Mouse (Mus musculus): Measurements from ENCODE around the gene Med12l. TPM values are rescaled to one million over a fixed set of nuclear protein-coding genes. Genes with fewer than 3 reads are reported as not detected.
A peak's percentile ranks its signal among the peaks of the same experiment; 100 is the strongest.

The Med12l gene
- polyA plus RNA-seq, 1 experiment from 2014 or later, result 5.1 TPM

DNA sequence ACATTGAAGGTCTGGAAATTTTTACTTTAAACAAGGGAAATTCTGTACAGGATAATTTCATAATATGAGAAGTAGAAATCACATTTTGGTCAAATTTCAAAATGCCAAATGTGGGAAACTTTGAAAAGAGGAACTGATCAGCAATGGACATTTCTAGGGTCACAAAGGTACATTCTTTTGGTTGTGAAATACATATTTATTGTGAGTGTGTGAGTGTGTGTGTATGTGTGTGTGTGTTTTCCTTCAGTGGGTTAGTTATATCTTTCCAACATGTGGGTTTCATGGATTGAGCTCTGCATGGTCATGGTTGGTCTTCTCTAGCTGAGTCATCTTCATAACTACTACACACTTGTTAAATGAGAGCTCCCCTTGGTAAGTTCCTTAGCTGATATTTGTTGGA is 206.8 kb downstream of the Med12l start:
- Histone ChIP-seq H3K27ac (ENCODE audit: poor library complexity, severe bottlenecking) (no peak overlapping the region), H3K4me1 (replicated peaks) (no peaks in the 10 kb centered on the region; the same call in 1 of the 2 replicates)
- no peak for ATAC-seq (ENCODE audit: insufficient number of reproducible peaks, low FRiP score)

DNA sequence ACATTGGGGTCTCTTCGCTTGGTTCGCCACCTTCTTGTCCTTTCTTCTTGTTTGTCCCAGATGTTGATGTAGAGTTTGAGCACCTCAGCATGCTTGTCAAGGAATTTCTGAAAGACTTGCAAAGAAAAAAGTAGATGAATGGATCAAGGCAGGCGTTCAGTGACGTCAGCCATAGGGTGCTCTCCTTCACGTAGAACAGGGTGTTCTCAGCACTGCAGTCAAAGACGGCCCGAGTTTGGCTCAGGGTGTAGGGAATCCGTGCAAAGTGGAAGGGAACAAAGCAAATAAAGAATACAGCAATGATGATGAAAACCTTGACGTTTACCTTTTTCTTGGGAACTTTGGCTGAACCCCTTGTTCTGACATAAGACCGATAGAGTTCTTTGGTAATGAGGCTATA is 211.6 kb downstream of the Med12l start:
- Histone ChIP-seq H3K4me1 (replicated peaks) (no peaks in the 10 kb centered on the region), H3K4me2 (no peak overlapping the region), H3K9me3 (replicated peaks) (no peaks in the 10 kb centered on the region), H3K27me3 (replicated peaks) (no peaks in the 10 kb centered on the region), H3K27ac (ENCODE audit: poor library complexity, severe bottlenecking) (no peak overlapping the region), H3K9ac (no peak overlapping the region), H3K36me3 (no peaks in the 10 kb centered on the region), H3K4me3 (no peak overlapping the region)
- no peak for ATAC-seq (ENCODE audit: insufficient number of reproducible peaks, low FRiP score)
- 85% methylated on average over 10 of the region's 10 CpGs for WGBS

More for the DNA sequence above, 206.8 kb downstream of the Med12l start:
- H3K4me2 ChIP-seq, result no peak overlapping the region
- no peak overlapping the region for H3K9ac ChIP-seq
- H3K27me3 ChIP-seq (replicated peaks), result no peaks in the 10 kb centered on the region
- no peak overlapping the region for H3K4me3 ChIP-seq
- H3K9me3 ChIP-seq (replicated peaks), result no peaks in the 10 kb centered on the region
- H3K36me3 ChIP-seq, result no peaks in the 10 kb centered on the region

DNA sequence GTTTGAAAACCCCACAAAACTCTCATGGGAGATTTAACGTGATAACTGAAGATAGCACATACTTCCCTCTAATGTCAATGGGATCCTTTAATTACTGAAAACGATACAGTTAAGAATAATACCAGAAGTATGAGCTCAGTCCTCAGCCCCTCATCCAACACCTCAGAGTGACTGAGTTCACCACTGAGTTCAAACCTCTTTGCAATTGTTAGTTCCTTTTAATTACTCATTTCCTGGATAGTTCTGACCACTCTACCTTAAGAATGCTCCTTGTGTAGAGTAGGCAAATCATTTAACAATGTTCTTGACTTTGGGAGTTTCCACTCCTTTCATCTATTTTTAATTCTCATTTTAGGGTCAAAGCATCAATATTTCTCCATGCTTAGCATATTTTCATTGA is 213.7 kb downstream of the Med12l start:
- Histone ChIP-seq H3K9me3 (replicated peaks) (no peaks in the 10 kb centered on the region), H3K36me3 (no peaks in the 10 kb centered on the region), H3K27ac (ENCODE audit: poor library complexity, severe bottlenecking) (no peak overlapping the region), H3K4me1 (replicated peaks) (no peaks in the 10 kb centered on the region), H3K4me2 (no peak overlapping the region), H3K27me3 (replicated peaks) (no peaks in the 10 kb centered on the region), H3K4me3 (no peak overlapping the region), H3K9ac (no peak overlapping the region)
- 82% methylated on average over 2 of the region's 2 CpGs for WGBS
- no peak for ATAC-seq (ENCODE audit: insufficient number of reproducible peaks, low FRiP score)

DNA sequence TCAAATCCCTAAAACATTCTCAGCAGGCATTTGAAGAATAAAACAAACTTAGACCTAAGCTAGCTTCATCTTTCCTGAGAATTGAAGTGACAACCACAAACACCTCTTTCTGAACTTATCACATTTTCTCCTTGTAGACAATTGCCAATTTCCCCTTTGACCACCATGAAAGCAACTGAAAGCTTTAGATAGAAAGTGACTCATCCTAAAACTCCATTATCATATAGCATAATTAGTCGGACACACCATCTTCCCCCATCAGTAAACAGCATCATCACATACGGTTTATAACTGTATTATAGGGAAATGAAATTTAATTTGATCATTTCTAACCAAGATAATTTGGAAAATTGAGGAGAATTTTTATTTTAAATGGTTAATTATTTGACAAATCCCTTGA is 216.7 kb downstream of the Med12l start:
- Histone ChIP-seq H3K27me3 (replicated peaks) (no peaks in the 10 kb centered on the region), H3K27ac (ENCODE audit: poor library complexity, severe bottlenecking) (no peak overlapping the region), H3K4me2 (no peak overlapping the region), H3K4me3 (no peak overlapping the region), H3K36me3 (no peaks in the 10 kb centered on the region), H3K4me1 (replicated peaks) (no peaks in the 10 kb centered on the region), H3K9me3 (replicated peaks) (no peaks in the 10 kb centered on the region), H3K9ac (no peak overlapping the region)
- ATAC-seq (ENCODE audit: insufficient number of reproducible peaks, low FRiP score), result no peak
- 85% methylated on average over 2 of the region's 2 CpGs for WGBS

DNA sequence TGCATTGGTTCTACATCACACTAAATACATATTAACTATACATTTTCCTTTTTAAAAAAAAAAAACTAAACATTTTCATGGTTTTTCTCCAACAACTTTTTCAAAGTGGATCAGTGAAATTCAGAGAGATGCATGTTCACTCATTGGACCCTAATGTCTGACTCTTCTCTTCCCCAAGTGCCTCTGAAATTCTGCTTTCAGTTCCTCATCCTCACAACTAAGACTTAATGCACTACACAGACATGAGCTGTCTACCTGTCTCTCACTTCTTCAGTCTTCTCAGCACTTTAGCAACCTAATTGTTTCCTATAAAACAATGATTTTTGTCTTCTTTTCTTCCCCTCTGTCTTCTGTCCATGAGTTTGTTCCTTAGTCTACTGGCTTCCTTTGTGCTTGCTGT is 219.8 kb downstream of the Med12l start:
- Histone ChIP-seq H3K9ac (no peak overlapping the region), H3K4me2 (no peak overlapping the region), H3K36me3 (no peaks in the 10 kb centered on the region), H3K27ac (ENCODE audit: poor library complexity, severe bottlenecking) (no peak overlapping the region), H3K4me3 (no peak overlapping the region), H3K4me1 (replicated peaks) (peaks cover 14% of the 10 kb centered on the region), H3K9me3 (replicated peaks) (no peaks in the 10 kb centered on the region), H3K27me3 (replicated peaks) (no peaks in the 10 kb centered on the region)
- no peak for ATAC-seq (ENCODE audit: insufficient number of reproducible peaks, low FRiP score)

DNA sequence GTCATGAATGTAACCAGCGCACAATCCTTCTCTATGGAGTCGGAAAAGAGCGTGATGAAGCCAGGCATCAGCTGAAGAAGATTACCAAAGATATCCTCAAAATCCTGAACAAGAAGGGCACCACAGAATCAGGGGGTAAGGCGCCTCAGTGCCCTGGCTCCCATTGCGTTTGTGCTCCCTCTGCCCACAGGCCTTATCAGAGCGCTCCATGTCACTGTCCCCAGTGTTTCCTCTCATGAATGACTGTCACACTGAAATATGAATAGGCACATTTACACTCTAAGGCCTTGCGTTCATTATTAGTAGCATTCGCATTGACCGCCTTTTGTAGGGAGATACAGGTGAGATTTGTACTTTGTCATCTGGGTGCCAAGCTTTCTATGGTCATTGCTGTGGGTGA is 222.1 kb downstream of the Med12l start:
- WGBS, result 86% methylated on average over 9 of the region's 9 CpGs
- Histone ChIP-seq H3K4me3 (no peak overlapping the region), H3K4me1 (replicated peaks) (peaks cover 14% of the 10 kb centered on the region), H3K4me2 (no peak overlapping the region), H3K9ac (no peak overlapping the region), H3K27ac (ENCODE audit: poor library complexity, severe bottlenecking) (no peak overlapping the region), H3K9me3 (replicated peaks) (no peaks in the 10 kb centered on the region), H3K36me3 (no peaks in the 10 kb centered on the region), H3K27me3 (replicated peaks) (no peaks in the 10 kb centered on the region)
- ATAC-seq (ENCODE audit: insufficient number of reproducible peaks, low FRiP score), result no peak

DNA sequence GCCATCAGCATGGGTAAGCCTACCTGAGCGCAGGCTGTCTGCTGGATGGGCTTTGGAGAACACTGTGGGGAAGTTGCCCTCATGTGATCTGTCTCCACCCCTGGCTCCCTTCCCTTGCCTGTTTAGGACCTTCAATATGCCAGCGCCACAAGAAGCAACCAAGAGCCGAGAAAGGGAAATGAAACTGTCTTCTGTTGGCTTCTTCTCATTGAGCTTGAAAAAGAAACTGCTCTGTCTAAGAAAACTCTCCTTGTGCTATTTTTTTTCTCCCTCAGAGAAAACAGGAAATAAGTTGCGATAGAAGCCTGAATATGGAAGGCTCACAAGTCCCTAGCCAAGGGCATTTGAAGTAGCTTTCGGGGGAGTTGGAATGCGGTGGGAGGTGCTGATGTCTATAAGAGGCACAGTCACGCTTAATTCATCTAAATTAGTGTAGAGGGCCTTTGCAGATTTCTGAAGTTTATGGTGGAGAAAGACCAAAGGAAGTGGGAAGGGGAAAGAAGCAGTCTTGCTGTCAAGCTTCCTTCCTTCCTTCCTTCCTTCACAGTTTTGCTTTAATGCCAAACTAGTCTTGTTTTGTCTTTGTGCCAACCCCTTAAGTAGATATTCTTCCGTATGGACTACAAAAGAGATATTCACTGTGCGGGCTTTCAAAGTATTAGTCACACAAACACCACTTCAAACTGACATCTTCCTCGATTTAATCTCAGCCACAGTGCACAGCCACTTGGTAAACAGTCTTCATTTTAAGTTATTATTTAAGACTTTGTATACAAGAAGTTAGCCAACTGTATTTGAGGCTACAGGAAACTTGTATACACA is 223.3 kb downstream of the Med12l start:
- Histone ChIP-seq H3K9me3 (replicated peaks) (no peaks in the 10 kb centered on the region), H3K27me3 (replicated peaks) (no peaks in the 10 kb centered on the region), H3K4me2 (peak overlapping the region; percentile 32), H3K9ac (no peak overlapping the region), H3K4me3 (no peak overlapping the region), H3K27ac (ENCODE audit: poor library complexity, severe bottlenecking) (peak overlapping the region; percentile 59), H3K36me3 (no peaks in the 10 kb centered on the region), H3K4me1 (replicated peaks) (peaks cover 14% of the 10 kb centered on the region)
- WGBS, result 41% methylated on average over 10 of the region's 10 CpGs
- ATAC-seq (ENCODE audit: insufficient number of reproducible peaks, low FRiP score), result 0 out of 2 replicates have a peak, but pooled peaks have one; percentile 48

DNA sequence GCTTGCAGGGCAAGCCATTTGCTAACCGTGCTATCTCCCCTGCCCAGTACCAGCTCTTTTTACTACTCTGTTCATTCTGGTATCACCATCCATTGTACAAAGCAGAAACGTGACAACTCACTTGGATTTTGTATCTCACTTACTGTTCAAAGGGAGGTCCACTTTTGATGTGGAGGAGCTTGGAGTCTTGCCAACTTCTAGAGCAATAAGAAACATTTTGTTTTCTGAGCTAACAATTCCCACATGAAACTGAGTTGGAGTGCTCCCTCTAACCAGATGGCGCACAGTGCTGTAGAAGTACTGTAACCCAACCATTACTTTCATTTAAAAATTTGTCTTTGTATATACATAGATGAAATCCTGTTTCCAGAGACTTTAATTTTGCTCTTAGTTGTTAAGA is 225.3 kb downstream of the Med12l start:
- no peak overlapping the region for H3K4me3 ChIP-seq
- no peaks in the 10 kb centered on the region for H3K9me3 ChIP-seq (replicated peaks)
- 62% methylated on average over 3 of the region's 3 CpGs for WGBS
- H3K27me3 ChIP-seq (replicated peaks), result no peaks in the 10 kb centered on the region
- no peak overlapping the region for H3K4me2 ChIP-seq
- no peaks in the 10 kb centered on the region for H3K36me3 ChIP-seq
- ATAC-seq (ENCODE audit: insufficient number of reproducible peaks, low FRiP score), result no peak
- no peak overlapping the region for H3K9ac ChIP-seq
- peaks cover 14% of the 10 kb centered on the region for H3K4me1 ChIP-seq (replicated peaks)
- no peak overlapping the region for H3K27ac ChIP-seq (ENCODE audit: poor library complexity, severe bottlenecking)

DNA sequence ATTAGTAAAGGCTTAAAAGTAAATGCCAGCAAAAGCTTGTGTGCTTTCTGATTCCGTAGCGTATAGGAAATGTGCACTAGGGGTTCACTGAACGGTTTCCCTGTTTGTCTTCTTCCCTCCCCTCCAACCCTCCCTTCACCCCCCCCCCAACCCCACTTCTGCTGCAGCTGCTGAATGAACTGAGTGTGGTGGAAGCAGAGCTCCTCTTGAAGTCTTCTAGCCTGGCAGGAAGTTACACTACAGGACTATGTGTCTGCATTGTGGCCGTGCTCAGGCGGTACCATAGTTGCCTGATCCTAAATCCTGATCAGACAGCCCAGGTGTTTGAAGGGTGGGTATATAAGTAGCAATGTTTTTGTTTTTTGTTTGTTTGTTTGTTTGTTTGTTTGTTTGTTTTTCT is 229.3 kb downstream of the Med12l start:
- no peak overlapping the region for H3K9ac ChIP-seq
- no peaks in the 10 kb centered on the region for H3K4me1 ChIP-seq (replicated peaks)
- H3K36me3 ChIP-seq, result peaks cover 5% of the 10 kb centered on the region; the same call in 1 of the 2 replicates
- no peak overlapping the region for H3K27ac ChIP-seq (ENCODE audit: poor library complexity, severe bottlenecking)
- H3K4me2 ChIP-seq, result no peak overlapping the region
- ATAC-seq (ENCODE audit: insufficient number of reproducible peaks, low FRiP score), result no peak
- H3K9me3 ChIP-seq (replicated peaks), result no peaks in the 10 kb centered on the region
- 62% methylated on average over 5 of the region's 5 CpGs for WGBS
- H3K27me3 ChIP-seq (replicated peaks), result no peaks in the 10 kb centered on the region
- no peak overlapping the region for H3K4me3 ChIP-seq

DNA sequence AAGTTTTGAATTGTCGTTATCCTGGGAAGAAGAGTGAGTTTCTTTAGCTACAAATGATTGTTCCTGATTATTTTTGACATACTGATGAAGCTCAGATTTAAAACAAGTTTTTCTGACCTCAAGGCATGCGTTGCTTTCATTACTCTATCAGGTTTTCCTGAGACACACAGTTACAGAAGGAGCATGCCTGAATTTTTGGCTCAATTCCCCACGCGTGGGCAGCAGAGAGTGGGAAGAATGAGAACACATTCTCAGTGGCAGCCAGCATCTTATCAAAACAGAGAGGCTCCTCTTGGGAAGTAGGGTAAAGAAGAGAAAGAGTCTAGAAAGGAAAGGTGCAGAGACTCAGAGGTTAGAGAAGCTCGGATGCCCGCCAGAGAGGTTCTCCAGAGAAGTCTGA is 237.8 kb downstream of the Med12l start:
- 58% methylated on average over 6 of the region's 6 CpGs for WGBS
- Histone ChIP-seq H3K4me2 (no peak overlapping the region), H3K9me3 (replicated peaks) (no peaks in the 10 kb centered on the region), H3K27me3 (replicated peaks) (no peaks in the 10 kb centered on the region), H3K36me3 (peaks cover 5% of the 10 kb centered on the region; the same call in 1 of the 2 replicates), H3K4me1 (replicated peaks) (peaks cover 9% of the 10 kb centered on the region), H3K27ac (ENCODE audit: poor library complexity, severe bottlenecking) (no peak overlapping the region), H3K9ac (no peak overlapping the region), H3K4me3 (no peak overlapping the region)
- ATAC-seq (ENCODE audit: insufficient number of reproducible peaks, low FRiP score), result no peak

DNA sequence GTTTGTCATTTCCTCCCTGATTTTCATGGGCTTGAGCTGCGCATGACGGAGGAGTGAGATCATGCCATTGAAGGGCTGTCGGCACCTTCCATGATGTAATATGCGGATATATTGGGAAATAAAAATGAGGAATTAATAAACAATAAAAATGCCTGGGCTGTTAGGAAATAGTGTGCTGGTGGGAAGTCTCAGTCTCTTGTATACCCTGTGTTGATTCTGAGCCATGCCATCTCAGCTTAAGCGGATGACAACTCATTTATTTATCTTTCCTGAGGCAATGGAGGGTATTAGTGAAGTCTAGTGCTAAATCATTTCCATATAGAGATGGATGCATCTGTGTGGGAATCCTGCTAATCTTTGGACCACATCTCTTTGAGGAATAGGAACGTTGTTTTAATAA is 242.4 kb downstream of the Med12l start:
- Histone ChIP-seq H3K9ac (no peak overlapping the region), H3K4me3 (no peak overlapping the region), H3K9me3 (replicated peaks) (no peaks in the 10 kb centered on the region), H3K27ac (ENCODE audit: poor library complexity, severe bottlenecking) (no peak overlapping the region), H3K4me2 (no peak overlapping the region), H3K36me3 (no peaks in the 10 kb centered on the region), H3K27me3 (replicated peaks) (no peaks in the 10 kb centered on the region), H3K4me1 (replicated peaks) (peaks cover 7% of the 10 kb centered on the region)
- WGBS, result 86% methylated on average over 6 of the region's 6 CpGs
- no peak for ATAC-seq (ENCODE audit: insufficient number of reproducible peaks, low FRiP score)

DNA sequence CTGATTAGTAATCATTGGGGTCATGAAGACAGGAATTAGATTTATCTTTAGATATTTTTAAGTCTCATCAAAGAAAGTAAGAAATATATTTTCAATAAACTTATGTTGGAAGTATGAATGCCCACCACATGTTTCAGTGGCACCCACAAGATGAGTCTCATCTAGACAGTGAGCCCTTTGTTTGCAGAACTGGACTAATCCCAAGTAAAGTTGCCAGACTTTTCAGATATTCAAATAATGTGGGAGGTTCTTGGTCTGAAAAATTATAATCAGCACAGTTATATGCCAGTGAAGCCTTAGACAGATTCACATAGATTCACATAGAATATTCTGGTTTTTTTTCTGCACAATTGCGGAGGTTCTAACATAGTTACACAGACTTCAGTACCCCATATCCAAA is 244.8 kb downstream of the Med12l start:
- Histone ChIP-seq H3K4me2 (no peak overlapping the region), H3K4me3 (no peak overlapping the region), H3K9me3 (replicated peaks) (no peaks in the 10 kb centered on the region), H3K36me3 (0 out of 2 replicates have a peak, but pooled peaks cover 4% of the 10 kb centered on the region), H3K9ac (no peak overlapping the region), H3K27ac (ENCODE audit: poor library complexity, severe bottlenecking) (no peak overlapping the region), H3K4me1 (replicated peaks) (no peaks in the 10 kb centered on the region), H3K27me3 (replicated peaks) (no peaks in the 10 kb centered on the region)
- no peak for ATAC-seq (ENCODE audit: insufficient number of reproducible peaks, low FRiP score)
- WGBS, result 90% methylated on average over 1 of the region's 1 CpGs
